Mouse (Mus musculus): Measurements from ENCODE around the gene Depdc5.

The Depdc5 gene

GRCm38 (mm10) chr5:32996560-32996959, 133.1 kb downstream of the Depdc5 start:
- intact Hi-C loops (cut with DNase I) = no loop called here

- intact Hi-C loops (cut with DNase I) = no loop called here
Observed at GRCm38 (mm10) chr5:32997686-32998085, 134.2 kb downstream of the Depdc5 start.

DNA sequence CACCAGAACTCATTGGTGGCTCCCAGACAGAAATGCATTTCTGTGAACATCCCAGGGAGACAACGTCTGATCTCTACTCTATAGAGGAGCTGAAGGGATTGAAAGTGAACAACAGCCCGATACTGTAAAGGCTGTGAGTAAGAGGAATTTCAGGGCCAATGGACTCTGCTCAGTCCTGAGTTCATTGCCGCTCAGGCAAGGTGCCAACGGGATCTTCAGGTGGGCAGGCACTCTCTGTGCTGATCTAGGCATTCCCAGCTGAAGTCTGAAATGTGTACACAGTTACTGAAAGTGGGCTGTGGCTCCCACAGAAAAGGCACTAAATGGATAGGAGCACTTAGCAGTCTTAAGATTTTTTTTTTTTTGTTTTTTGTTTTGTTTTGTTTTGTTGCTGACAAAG, 135.3 kb downstream of the Depdc5 start:
- intact Hi-C loops (cut with DNase I) = no loop called here

DNA sequence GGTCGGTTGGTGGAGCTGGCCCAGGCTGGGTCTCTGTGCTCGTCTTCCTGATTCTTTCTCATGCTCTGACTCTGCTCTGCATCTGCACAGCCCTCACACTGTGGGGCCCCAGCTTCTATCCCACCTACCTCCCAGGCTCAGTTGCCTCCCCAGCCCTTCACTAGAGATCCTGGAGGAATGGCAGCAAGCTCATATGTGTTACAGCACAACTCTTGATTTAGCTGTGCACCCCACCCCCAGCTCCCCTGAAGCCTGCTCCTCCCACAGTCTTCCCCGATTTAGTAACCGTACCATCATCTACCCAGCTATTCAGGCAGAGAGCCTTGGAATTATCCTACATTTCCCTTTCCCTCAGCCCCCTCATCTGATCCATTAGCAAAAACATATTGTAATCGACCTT, 137.6 kb downstream of the Depdc5 start:
- intact Hi-C loops (cut with DNase I) = no loop called here

GRCm38 (mm10) chr5:33002781-33003180, 139.3 kb downstream of the Depdc5 start:
- intact Hi-C loops (cut with DNase I) = no loop called here

DNA sequence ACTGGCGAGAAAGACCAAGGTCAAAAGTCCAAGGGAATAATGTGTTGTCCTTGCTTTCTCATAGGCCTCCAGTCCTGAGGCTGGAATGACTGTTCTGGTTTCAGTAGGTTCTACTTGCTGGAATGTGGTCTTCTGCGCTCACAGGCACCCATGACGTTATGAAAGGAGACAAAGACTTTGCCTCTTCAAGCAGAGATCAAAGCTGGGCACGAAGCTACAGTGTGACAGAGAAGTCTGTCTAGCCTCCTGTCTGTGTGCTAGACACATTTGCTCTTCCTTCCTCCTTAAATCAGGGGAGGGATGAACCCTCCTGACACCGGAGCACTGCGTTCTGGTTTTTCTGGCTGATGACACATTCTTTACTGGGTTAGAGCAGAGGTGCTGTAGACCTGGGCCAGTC, 140.0 kb downstream of the Depdc5 start:
- intact Hi-C loops (cut with DNase I) = no loop called here

- intact Hi-C loops (cut with DNase I) = no loop called here
Observed at GRCm38 (mm10) chr5:33004110-33004509, 140.6 kb downstream of the Depdc5 start.

DNA sequence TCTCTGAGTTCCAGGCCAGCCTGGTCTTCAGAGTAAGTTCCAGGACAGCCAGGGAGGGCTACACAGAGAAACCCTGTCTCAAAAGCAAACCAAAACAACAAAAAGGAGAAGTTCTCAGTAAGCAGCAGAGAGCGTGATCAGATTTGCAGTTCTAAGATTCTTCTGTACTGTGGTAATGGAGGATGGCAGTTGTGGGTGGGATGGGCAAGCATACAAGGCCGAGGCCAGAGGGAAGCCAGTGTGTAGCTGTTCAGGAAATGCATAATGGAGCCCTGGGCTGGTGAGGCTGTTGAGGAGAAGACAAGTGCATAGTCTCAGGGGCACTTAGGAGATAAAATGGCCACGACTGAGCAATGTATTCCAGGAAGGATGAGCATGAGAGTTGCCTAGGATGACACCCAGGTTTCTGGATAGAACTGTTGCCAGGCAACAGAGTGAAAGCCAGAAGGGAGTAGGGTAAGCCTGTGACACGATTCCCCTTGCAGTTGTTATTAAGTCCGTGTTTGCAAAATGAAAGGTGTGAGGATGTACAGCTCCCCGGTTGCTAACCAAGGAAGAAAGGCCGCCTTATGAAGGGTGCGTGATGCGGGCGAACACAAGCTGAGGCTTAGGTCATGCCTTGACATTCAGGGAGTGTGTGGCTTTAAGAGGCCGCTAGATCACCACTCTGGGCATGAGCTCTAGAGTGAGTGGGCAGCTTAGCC, 142.1 kb downstream of the Depdc5 start:
- intact Hi-C loops (cut with DNase I) = no loop called here

DNA sequence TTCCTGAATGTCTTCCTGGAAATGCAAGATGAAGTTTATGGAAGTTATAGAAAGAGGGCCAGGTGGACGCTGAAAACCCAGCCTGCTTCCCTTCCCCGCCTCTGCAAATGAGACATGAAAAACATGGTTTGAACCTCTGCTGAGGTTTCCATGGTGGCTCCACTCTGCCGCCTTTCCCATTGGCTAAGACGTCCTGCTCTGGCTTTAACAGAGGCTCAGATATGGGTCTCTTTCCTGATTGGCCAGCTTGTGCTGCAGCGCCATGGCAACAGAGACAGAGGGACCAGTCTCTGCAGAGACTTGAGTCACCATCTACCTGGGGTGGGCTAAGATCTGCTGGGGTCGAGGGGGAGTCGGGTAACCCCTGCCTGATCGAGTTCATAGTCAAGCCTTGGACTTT, 143.2 kb downstream of the Depdc5 start:
- intact Hi-C loops (cut with DNase I) = no loop called here

- intact Hi-C loops (cut with DNase I) = no loop called here
Observed at GRCm38 (mm10) chr5:33007371-33007770, 143.9 kb downstream of the Depdc5 start.

DNA sequence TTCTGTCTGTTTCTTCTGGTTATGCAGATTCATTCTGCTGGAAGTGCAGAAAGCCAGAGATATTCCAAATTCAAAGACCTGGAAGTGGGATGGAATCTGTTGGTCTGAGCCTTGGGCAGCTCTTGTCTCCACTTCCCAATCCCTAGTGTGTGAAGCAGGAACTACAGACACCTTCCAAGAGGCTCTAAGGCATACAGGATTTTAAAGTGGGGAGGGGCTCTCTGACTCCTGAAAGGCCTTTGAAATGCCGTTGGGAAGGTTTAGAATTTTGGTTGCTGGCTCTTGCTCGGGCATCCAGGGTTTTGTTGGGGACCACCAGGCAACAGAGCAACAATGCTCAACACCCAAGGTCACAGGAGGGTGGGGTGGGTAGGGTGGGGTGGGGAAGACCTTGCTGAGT, 145.8 kb downstream of the Depdc5 start:
- intact Hi-C loops (cut with DNase I) = no loop called here

GRCm38 (mm10) chr5:33009818-33010812, 146.6 kb downstream of the Depdc5 start:
- intact Hi-C loops (cut with DNase I) = no loop called here

- intact Hi-C loops (cut with DNase I) = no loop called here
Observed at GRCm38 (mm10) chr5:33011132-33012106, 147.9 kb downstream of the Depdc5 start.

DNA sequence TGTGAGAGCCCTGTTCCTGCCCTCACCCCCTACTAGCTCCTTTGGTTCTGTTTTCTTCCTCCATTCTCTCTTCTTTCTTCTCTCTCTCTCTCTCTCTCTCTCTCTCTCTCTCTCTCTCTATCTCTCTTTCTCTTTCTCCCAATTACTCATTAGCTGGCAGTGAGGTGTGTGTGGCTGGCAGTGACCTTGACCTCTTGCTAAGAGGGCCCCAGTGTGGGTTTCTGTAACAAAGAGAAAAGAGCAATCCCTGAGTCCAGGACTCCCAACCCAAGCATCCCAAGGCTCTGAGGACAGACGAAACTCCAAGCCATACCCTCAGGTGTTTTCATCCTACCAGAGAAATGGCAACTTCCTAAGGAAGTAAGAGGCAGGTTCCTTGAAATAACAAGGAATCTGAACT, 150.6 kb downstream of the Depdc5 start:
- intact Hi-C loops (cut with DNase I) = no loop called here

- intact Hi-C loops (cut with DNase I) = no loop called here
Observed at GRCm38 (mm10) chr5:33015579-33015978, 152.1 kb downstream of the Depdc5 start.

- intact Hi-C loops (cut with DNase I) = no loop called here
Observed at GRCm38 (mm10) chr5:33018189-33018560, 154.7 kb downstream of the Depdc5 start.

DNA sequence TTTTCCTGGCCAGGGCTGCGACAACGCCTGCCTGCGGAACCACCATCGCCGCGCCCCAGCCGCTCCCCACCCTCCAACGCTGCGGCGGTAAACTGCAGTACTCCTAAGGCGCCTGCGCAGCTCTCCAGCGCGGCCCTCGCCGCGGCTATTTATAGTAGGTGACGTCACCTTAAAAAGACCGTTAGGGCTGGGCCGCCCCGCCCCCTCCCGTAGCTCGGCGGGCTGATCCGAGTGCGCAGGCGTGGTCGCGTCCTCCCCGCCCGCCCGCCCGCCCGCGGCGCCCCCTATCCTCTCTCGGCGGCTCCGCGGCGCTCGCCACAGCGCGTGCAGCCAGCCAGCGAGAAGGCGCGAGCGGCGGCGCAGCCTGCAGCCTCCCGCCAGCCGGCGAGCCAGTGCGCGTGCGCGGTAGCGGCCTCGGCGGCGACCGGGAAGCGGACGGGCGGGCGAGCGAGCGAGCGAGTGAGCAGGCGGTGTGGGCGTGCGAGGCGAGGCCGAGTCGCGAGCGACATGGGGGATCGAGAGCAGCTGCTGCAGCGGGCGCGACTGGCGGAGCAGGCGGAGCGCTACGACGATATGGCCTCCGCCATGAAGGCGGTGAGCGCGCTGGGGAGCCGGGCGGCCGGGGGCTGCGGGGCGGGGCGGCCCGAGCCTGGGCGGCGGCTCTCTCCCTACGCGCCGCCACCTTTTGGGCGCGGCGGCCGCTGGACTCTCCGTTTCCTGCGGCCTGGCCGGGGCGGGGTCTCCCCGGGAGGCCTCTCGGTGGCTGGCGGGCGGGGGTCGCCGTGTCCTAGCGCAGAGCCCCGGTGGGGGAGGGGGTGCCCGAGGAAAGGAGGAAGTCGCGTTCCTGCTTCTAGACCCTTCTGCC, 155.3 kb downstream of the Depdc5 start, which contains the start of gene Ywhah:
Gene Ywhah, plus strand, starts transcription at position 256 of the 865 bp plus-strand sequence.
- intact Hi-C loops (cut with DNase I) = no loop called here

- intact Hi-C loops (cut with DNase I) = no loop called here
Observed at GRCm38 (mm10) chr5:33019426-33019821, 155.9 kb downstream of the Depdc5 start.

GRCm38 (mm10) chr5:33021622-33022021, 158.1 kb downstream of the Depdc5 start:
- intact Hi-C loops (cut with DNase I) = loop anchor here (5.0 to 10.0 kb wide), 2 partner anchors 47 to 89 kb away; no protein-coding TSS in a partner anchor

DNA sequence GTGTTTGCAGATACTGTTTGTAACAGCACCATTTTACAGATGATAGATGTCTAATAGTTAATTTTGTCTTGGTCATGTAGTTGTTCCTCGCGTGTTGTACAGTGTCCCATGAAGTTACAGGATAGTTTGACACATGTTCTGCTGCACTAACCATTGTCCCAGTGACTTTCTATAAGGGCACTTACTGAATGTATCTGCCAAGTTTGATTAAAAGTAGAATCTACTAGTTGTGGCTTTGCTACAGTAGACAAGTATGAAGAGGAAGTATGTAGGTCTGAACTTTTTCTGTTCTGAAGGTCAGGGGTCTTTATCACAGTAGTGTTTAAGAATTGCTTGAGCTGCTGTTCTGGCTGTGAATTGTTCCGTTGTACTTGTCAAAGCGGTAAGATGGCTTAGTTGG, 159.8 kb downstream of the Depdc5 start:
- intact Hi-C loops (cut with DNase I) = loop anchor here (5.0 to 10.0 kb wide), 2 partner anchors 49 to 91 kb away; no protein-coding TSS in a partner anchor
